Mouse (Mus musculus) stomach, postnatal 0 days (tissue): ENCODE data around the gene Nelfe. TPM values are rescaled to one million over a fixed set of nuclear protein-coding genes. Genes with fewer than 3 reads are reported as not detected.
A peak's percentile ranks its signal among the peaks of the same experiment; 100 is the strongest.

Experiments used
- ATAC-seq: fragments of 200-750 bp; cut with Nextera tagmentation; 2 replicates; pipeline ENCODE4 v1.8.0; 2017; ENCODE audit not compliant: low FRiP score, low TSS enrichment
- DNase-seq: peaks from one replicate; pipeline ENCODE4 v3.0.0-alpha.2; 2016; ENCODE audit warnings: low spot score
- H3K27ac ChIP-seq: fragments of 300-500 bp; sonication (generic); replicated peaks from 2 replicates; pipeline ENCODE4 v1.5.1; 2014; ENCODE audit warnings: mild to moderate bottlenecking, control low read depth
- H3K27me3 ChIP-seq: fragments of 300-500 bp; sonication (generic); 2 replicates; pipeline ENCODE4 v1.6.1; 2014; ENCODE audit warnings: low read length; ENCODE audit not compliant: control insufficient read depth, insufficient read depth
- H3K36me3 ChIP-seq: fragments of 300-500 bp; sonication (generic); 2 replicates; pipeline ENCODE4 v1.6.1; 2014; ENCODE audit warnings: low read length, mixed read lengths; ENCODE audit not compliant: control insufficient read depth, insufficient read depth
- H3K4me1 ChIP-seq: fragments of 300-500 bp; sonication (generic); replicated peaks from 2 replicates; pipeline ENCODE4 v1.6.1; 2014; ENCODE audit warnings: antibody characterized with exemption; ENCODE audit not compliant: control insufficient read depth, insufficient read depth
- H3K4me2 ChIP-seq: fragments of 300-500 bp; sonication (generic); replicated peaks from 2 replicates; pipeline ENCODE4 v1.6.1; 2014; ENCODE audit warnings: low read depth, mild to moderate bottlenecking, control low read depth, moderate library complexity
- H3K4me3 ChIP-seq: fragments of 300-500 bp; sonication (generic); 2 replicates; pipeline ENCODE4 v1.5.1; 2014; ENCODE audit warnings: low read depth, low read length, control low read depth
- H3K9ac ChIP-seq: fragments of 300-500 bp; sonication (generic); 2 replicates; pipeline ENCODE4 v1.6.1; 2014; ENCODE audit warnings: mild to moderate bottlenecking, low read length, control low read depth, mixed read lengths
- H3K9me3 ChIP-seq: fragments of 300-500 bp; sonication (generic); 2 replicates; pipeline ENCODE4 v1.6.1; 2016; ENCODE audit warnings: low read length; ENCODE audit not compliant: control insufficient read depth
- CTCF ChIP-seq: IDR thresholded peaks from 2 replicates; pipeline ENCODE4 v1.5.1; 2016; ENCODE audit warnings: antibody characterized with exemption, low read depth, mild to moderate bottlenecking, moderate library complexity
- EP300 ChIP-seq: optimal IDR thresholded peaks from 2 replicates; pipeline ENCODE3; 2016; ENCODE audit warnings: antibody characterized with exemption
- WGBS: fragments of 180-500 bp; shearing (Covaris S2); extraction: QIAGEN DNeasy Blood & Tissue Kit; methylation state at CpG from one replicate; pipeline ENCODE4 v1.1.7; 2014; 5-methylcytosine and 5-hydroxymethylcytosine counted together
- polyA plus RNA-seq: library from polyadenylated mRNA; unstranded; fragments of >200 nt; fragmentation: Nextera tagmentation; extraction: Ambion mirVana; gene quantifications from 2 replicates; pipeline ENCODE4 v1.2.1, GENCODE M21; 2015

Nelfe gene
- polyA plus RNA-seq, 1 experiment from 2014 or later: 50.0 TPM

DNA sequence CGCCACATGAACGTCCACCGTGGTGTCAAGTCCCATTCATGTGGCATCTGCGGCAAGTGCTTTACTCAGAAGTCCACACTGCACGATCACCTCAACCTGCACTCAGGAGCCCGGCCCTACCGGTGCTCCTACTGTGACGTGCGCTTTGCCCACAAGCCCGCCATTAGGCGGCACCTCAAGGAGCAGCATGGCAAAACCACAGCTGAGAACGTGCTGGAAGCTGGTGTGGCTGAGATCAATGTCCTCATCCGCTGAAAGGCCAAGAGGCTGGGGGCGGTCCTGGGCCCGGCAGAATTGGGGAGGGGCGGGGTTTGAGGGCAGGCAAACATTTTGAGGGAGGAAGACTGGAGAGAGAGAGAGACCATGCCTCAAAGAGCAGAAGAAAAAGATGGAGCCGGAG, 46.2 kb downstream of the Nelfe start:
- Histone ChIP-seq H3K4me1 (no peaks in the 10 kb centered on the region), H3K9me3 (no peaks in the 10 kb centered on the region), H3K9ac (no peak overlapping the region), H3K4me2 (no peak overlapping the region), H3K36me3 (no peaks in the 10 kb centered on the region), H3K27ac (no peak overlapping the region), H3K4me3 (no peak overlapping the region), H3K27me3 (no peaks in the 10 kb centered on the region)
- ATAC-seq: no peak
- WGBS: 81% methylated on average over 17 of the region's 17 CpGs
- no peak for TF ChIP-seq EP300
- TF ChIP-seq CTCF: no peak
- DNase-seq: no peak

DNA sequence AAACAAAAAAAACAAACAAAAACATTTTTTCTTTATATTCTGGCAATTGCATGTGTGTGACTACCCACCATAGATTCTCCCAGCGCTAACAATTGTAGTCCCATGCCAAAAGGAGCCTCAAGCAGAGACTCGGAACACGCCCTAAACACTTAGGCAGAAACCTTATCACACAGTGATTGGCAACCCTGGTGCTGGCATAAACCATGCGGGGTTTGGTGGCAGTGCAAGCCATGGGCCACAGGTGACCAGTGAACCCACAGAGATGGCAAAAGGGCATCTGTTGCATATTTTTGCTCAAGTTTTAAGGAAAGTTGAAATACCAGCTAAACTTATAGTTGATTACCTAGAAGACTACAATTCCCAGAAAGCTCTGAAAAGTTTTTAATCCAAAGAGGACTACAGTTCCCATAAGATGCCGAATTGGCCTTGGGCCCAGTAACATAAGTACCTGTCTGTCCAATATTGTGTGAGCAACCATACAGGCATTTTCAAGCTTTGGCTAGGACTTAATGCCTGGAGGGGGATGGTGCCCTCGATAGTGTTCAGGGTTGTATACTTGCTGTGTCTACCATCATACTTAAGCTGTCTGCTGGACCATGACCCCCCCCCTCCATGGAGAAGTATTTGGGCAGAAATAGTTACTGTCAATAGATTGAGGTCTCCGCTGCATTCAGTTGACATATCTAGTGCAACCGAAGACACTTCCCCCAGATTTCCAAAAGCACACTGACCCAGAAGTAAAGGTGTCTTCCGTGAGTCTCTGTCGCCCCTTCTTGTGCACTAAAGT, 47.4 kb downstream of the Nelfe start:
- no peaks in the 10 kb centered on the region for H3K9me3 ChIP-seq
- ATAC-seq (peak; percentile 13; the same call in 1 of the 2 replicates), DNase-seq (peak; percentile 69)
- H3K4me2 ChIP-seq: peak overlapping the region; percentile 91
- H3K36me3 ChIP-seq: no peaks in the 10 kb centered on the region
- no peaks in the 10 kb centered on the region for H3K27me3 ChIP-seq
- 10% methylated on average over 10 of the region's 10 CpGs for WGBS
- peak overlapping the region; percentile 93 for H3K9ac ChIP-seq
- H3K4me1 ChIP-seq: no peaks in the 10 kb centered on the region
- TF ChIP-seq CTCF: no peak
- TF ChIP-seq EP300: no peak
- peak overlapping the region; percentile 88 for H3K4me3 ChIP-seq
- peak overlapping the region; percentile 97 for H3K27ac ChIP-seq

- peak; percentile 87 for DNase-seq
- peak within 1 kb of the TSS; percentile 93 for H3K9ac ChIP-seq
Measured at GRCm38 (mm10) chr17:34898160-34898586, 48.0 kb downstream of the Nelfe start, which contains the start of the genes C2 and Ehmt2. C2 (minus strand) TSS chr17:34898265. Ehmt2 (plus strand) TSS chr17:34898469.

GRCm38 (mm10) chr17:34898706-34899052, 48.5 kb downstream of the Nelfe start:
- no peak for DNase-seq
- no peaks in the 10 kb centered on the region for H3K4me1 ChIP-seq

More at GRCm38 (mm10) chr17:34898160-34898586, 48.0 kb downstream of the Nelfe start, which contains the start of the genes C2 and Ehmt2:
- Histone ChIP-seq H3K4me3 (peak within 1 kb of the TSS; percentile 88), H3K4me1 (no peaks in the 10 kb centered on the region), H3K36me3 (peaks cover 4% of the 10 kb centered on the region; the same call in 1 of the 2 replicates), H3K27ac (peak within 1 kb of the TSS; percentile 97), H3K9me3 (no peaks in the 10 kb centered on the region), H3K27me3 (no peaks in the 10 kb centered on the region), H3K4me2 (peak within 1 kb of the TSS; percentile 91)
- peak; percentile 63 for ATAC-seq
- 0% methylated on average over 16 of the region's 44 CpGs for WGBS
- TF ChIP-seq CTCF (no peak), EP300 (no peak)

DNA sequence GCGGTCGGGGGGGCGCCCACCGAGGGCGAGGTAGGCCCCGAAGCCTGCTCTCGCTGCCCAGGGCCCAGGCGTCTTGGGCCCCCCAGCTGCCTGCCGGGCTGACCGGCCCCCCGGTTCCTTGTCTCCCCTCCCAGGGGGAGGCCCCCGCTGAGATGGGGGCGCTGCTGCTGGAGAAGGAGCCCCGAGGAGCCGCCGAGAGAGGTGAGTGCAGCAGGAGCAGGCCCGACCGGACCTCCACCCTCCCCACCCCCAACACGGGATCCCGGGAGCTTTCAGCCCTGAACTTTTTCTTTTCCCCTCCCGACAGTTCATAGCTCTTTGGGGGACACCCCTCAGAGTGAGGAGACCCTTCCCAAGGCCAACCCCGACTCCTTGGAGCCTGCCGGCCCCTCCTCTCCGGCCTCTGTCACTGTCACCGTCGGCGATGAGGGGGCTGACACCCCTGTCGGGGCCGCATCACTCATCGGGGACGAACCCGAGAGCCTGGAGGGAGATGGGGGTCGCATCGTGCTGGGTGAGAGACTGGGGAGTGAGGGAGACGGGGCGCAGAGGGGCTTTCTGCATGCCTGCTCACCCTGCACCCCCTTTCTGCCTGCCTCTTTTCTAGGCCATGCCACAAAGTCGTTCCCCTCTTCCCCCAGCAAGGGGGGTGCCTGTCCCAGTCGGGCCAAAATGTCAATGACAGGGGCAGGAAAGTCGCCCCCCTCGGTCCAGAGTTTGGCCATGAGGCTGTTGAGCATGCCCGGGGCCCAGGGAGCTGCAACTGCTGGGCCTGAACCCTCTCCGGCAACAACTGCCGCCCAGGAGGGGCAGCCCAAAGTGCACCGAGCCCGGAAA, 49.1 kb downstream of the Nelfe start:
- Histone ChIP-seq H3K36me3 (peaks cover 8% of the 10 kb centered on the region; the same call in 1 of the 2 replicates), H3K4me3 (peak overlapping the region; percentile 88), H3K9me3 (no peaks in the 10 kb centered on the region), H3K4me1 (no peaks in the 10 kb centered on the region), H3K27me3 (no peaks in the 10 kb centered on the region), H3K9ac (peak overlapping the region; percentile 93), H3K27ac (peak overlapping the region; percentile 97), H3K4me2 (peak overlapping the region; percentile 91)
- DNase-seq (peak; percentile 71), ATAC-seq (no peak)
- under 1% methylated on average over 24 of the region's 45 CpGs for WGBS
- TF ChIP-seq CTCF (no peak; the same call in 1 of the 2 replicates), EP300 (no peak)

More at GRCm38 (mm10) chr17:34898706-34899052, 48.5 kb downstream of the Nelfe start:
- Histone ChIP-seq H3K9me3 (no peaks in the 10 kb centered on the region), H3K9ac (peak overlapping the region; percentile 93), H3K4me2 (peak overlapping the region; percentile 91), H3K36me3 (peaks cover 5% of the 10 kb centered on the region; the same call in 1 of the 2 replicates), H3K27ac (peak overlapping the region; percentile 97), H3K4me3 (peak overlapping the region; percentile 88), H3K27me3 (no peaks in the 10 kb centered on the region)
- TF ChIP-seq EP300 (no peak), CTCF (no peak)
- 0% methylated on average over 9 of the region's 47 CpGs for WGBS
- no peak for ATAC-seq
